Mouse (Mus musculus) bone marrow, adult 2 months (tissue): ENCODE data around the gene Adgrf5. TPM values are rescaled to one million over a fixed set of nuclear protein-coding genes. Genes with fewer than 3 reads are reported as not detected.
"Not testable (repeated sequence)": the region's sequence is repeated elsewhere in the genome, so short reads cannot be mapped to it uniquely, and the experiment has no call there.

Source experiments
- H3K27ac ChIP-seq: fragments of 200-500 bp; 2 replicates; pipeline ENCODE4 v1.5.1; 2012; ENCODE audit warnings: low read depth, mild to moderate bottlenecking, control low read depth, inconsistent platforms, low read length; ENCODE audit not compliant: control insufficient read depth, poor library complexity, insufficient read depth
- H3K4me1 ChIP-seq: fragments of 200-500 bp; 2 replicates; pipeline ENCODE4 v1.6.1; 2011; ENCODE audit warnings: low read length; ENCODE audit not compliant: control insufficient read depth, insufficient read depth
- H3K4me3 ChIP-seq: fragments of 200-500 bp; replicated peaks from 2 replicates; pipeline ENCODE3; 2011; ENCODE audit warnings: mild to moderate bottlenecking, low read depth, low read length, control low read depth; ENCODE audit not compliant: control insufficient read depth
- CTCF ChIP-seq: fragments of 200-500 bp; IDR thresholded peaks from 2 replicates; pipeline ENCODE4 v1.5.1; 2011; ENCODE audit warnings: low read length, control low read depth; ENCODE audit not compliant: control insufficient read depth, insufficient read depth
- POLR2A ChIP-seq: fragments of 200-500 bp; IDR thresholded peaks from 2 replicates; pipeline ENCODE4 v1.6.1; 2011; ENCODE audit warnings: low read depth, mild to moderate bottlenecking, control low read depth, low read length, borderline replicate concordance; ENCODE audit not compliant: control insufficient read depth
- WGBS: fragments of 180-500 bp; shearing (Covaris S2); methylation state at CpG from one replicate; pipeline ENCODE4 v1.1.7; 2018; 5-methylcytosine and 5-hydroxymethylcytosine counted together
- polyA plus RNA-seq: library from polyadenylated mRNA; stranded (reverse); fragments of >200 nt; gene quantifications from 2 replicates; pipeline ENCODE4 v1.2.4, GENCODE M21; 2011; ENCODE audit warnings: low replicate concordance; ENCODE audit not compliant: missing spikeins, insufficient read depth, insufficient read length

Adgrf5 gene
- polyA plus RNA-seq, 1 experiment = 7.1 TPM

- TF ChIP-seq CTCF = no peak
- no peak for TF ChIP-seq POLR2A
- peaks cover 2% of the 10 kb centered on the region; the same call in 1 of the 2 replicates for H3K4me1 ChIP-seq
- no peak overlapping the region for H3K27ac ChIP-seq
- no peak overlapping the region for H3K4me3 ChIP-seq
- 39% methylated on average over 9 of the region's 9 CpGs for WGBS
These were observed 26.2 kb upstream of the Adgrf5 start for GRCm38 (mm10) chr17:43334074-43334473.

GRCm38 (mm10) chr17:43337643-43338042 is 22.6 kb upstream of the Adgrf5 start:
- WGBS = 65% methylated on average over 2 of the region's 2 CpGs
- Histone ChIP-seq H3K4me1 (no peaks in the 10 kb centered on the region; the same call in 1 of the 2 replicates), H3K4me3 (no peak overlapping the region), H3K27ac (no peak overlapping the region)
- no peak for TF ChIP-seq POLR2A
- TF ChIP-seq CTCF = no peak

GRCm38 (mm10) chr17:43338279-43338678 is 22.0 kb upstream of the Adgrf5 start:
- H3K4me3 ChIP-seq = no peak overlapping the region
- no peak overlapping the region for H3K27ac ChIP-seq
- WGBS = 64% methylated on average over 3 of the region's 3 CpGs
- TF ChIP-seq POLR2A (no peak), CTCF (no peak)
- H3K4me1 ChIP-seq = no peaks in the 10 kb centered on the region; the same call in 1 of the 2 replicates

- not testable (repeated sequence) for H3K27ac ChIP-seq, H3K4me1 ChIP-seq, H3K4me3 ChIP-seq
- WGBS = 83% methylated on average over 2 of the region's 2 CpGs
These were observed 13.8 kb upstream of the Adgrf5 start for GRCm38 (mm10) chr17:43346499-43346898.

GRCm38 (mm10) chr17:43357902-43358539 is 2.2 kb upstream of the Adgrf5 start:
- Histone ChIP-seq H3K4me1 (no peaks in the 10 kb centered on the region; the same call in 1 of the 2 replicates), H3K27ac (no peak overlapping the region), H3K4me3 (no peak overlapping the region)
- WGBS = 68% methylated on average over 9 of the region's 9 CpGs
- TF ChIP-seq CTCF (no peak), POLR2A (no peak)

- Histone ChIP-seq H3K4me3 (no peak overlapping the region), H3K4me1 (no peaks in the 10 kb centered on the region; the same call in 1 of the 2 replicates)
These were observed 770 bp downstream of the Adgrf5 start for GRCm38 (mm10) chr17:43361021-43361420.

GRCm38 (mm10) chr17:43362362-43362761 is 2.1 kb downstream of the Adgrf5 start:
- no peak overlapping the region for H3K27ac ChIP-seq
- H3K4me3 ChIP-seq = no peak overlapping the region
- TF ChIP-seq CTCF (no peak), POLR2A (no peak)
- H3K4me1 ChIP-seq = no peaks in the 10 kb centered on the region; the same call in 1 of the 2 replicates
- 79% methylated on average over 11 of the region's 11 CpGs for WGBS

More at GRCm38 (mm10) chr17:43361021-43361420, 770 bp downstream of the Adgrf5 start:
- H3K27ac ChIP-seq = no peak overlapping the region
- TF ChIP-seq POLR2A (no peak), CTCF (no peak)
- 31% methylated on average over 11 of the region's 11 CpGs for WGBS

- WGBS = 75% methylated on average over 6 of the region's 6 CpGs
- no peak overlapping the region for H3K27ac ChIP-seq
- H3K4me3 ChIP-seq = no peak overlapping the region
- TF ChIP-seq POLR2A (no peak), CTCF (no peak)
- H3K4me1 ChIP-seq = no peaks in the 10 kb centered on the region; the same call in 1 of the 2 replicates
These were observed 2.6 kb downstream of the Adgrf5 start for GRCm38 (mm10) chr17:43362881-43363280.

- Histone ChIP-seq H3K27ac (no peak overlapping the region), H3K4me3 (no peak overlapping the region), H3K4me1 (no peaks in the 10 kb centered on the region; the same call in 1 of the 2 replicates)
- WGBS = 73% methylated on average over 6 of the region's 6 CpGs
- TF ChIP-seq CTCF (no peak), POLR2A (no peak)
These were observed 3.7 kb downstream of the Adgrf5 start for GRCm38 (mm10) chr17:43363921-43364320.
